Mouse (Mus musculus) mouse trophoblast stem cell (cell line): ENCODE data around the gene Smim7.

Experiments
- in situ Hi-C, 2 experiments: fragments of 300-500 bp; cut with MseI, MboI; formaldehyde crosslinking; loops; 2 replicates in 1 of 2; 3 replicates in 1 of 2; pipeline ENCODE4 v1.15.1; 2025

The Smim7 gene

GRCm38 (mm10) chr8:72547122-72547801 lies 23.6 kb downstream of the Smim7 start:
- in situ Hi-C loops = no loop called here

- in situ Hi-C loops = no loop called here
Measured at GRCm38 (mm10) chr8:72539234-72539633, 31.7 kb downstream of the Smim7 start.

GRCm38 (mm10) chr8:72534888-72535287 lies 36.0 kb downstream of the Smim7 start:
- in situ Hi-C loops = no loop called here

- in situ Hi-C loops = no loop called here
Measured at GRCm38 (mm10) chr8:72532103-72532502, 38.8 kb downstream of the Smim7 start.

- in situ Hi-C loops = no loop called here
Measured at GRCm38 (mm10) chr8:72521888-72522287, 49.0 kb downstream of the Smim7 start.

- in situ Hi-C loops = no loop called here
Measured at GRCm38 (mm10) chr8:72517421-72517988, 53.4 kb downstream of the Smim7 start.
